Mouse (Mus musculus): ENCODE data around the gene Mepce. TPM values are rescaled to one million over a fixed set of nuclear protein-coding genes. Genes with fewer than 3 reads are reported as not detected.

Gene Mepce
- total and polyA plus RNA-seq, 3 experiments: 32.7 to 43.7 (median 37.3) TPM

GRCm38 (mm10) chr5:137739471-137739870 lies 48.0 kb downstream of the Mepce start:
- Histone ChIP-seq H3K79me2 (replicated peaks; ENCODE audit: control insufficient read depth, extremely low read depth, insufficient read depth, poor library complexity, severe bottlenecking) (no peaks in the 10 kb centered on the region), H3K27ac (ENCODE audit: insufficient read depth, low read depth) (no peak overlapping the region), H3K9ac (ENCODE audit: insufficient read depth, low read depth) (no peak overlapping the region), H3K36me3 (replicated peaks in 1 of 2; ENCODE audit: control insufficient read depth in 1 of 2, insufficient read depth in 1 of 2, low read length in 1 of 2) (peaks cover 0 to 6% of the 10 kb centered on the region in 2 experiments), H3K4me2 (ENCODE audit: insufficient read depth, low read depth, poor library complexity, severe bottlenecking) (no peak overlapping the region), H3K27me3 (replicated peaks) (peaks cover 9% of the 10 kb centered on the region), H3K4me3 (replicated peaks in 1 of 3; ENCODE audit: low read depth in 2 of 3, low read length in 2 of 3, poor library complexity in 1 of 3) (no peak overlapping the region), H3K4me1 (ENCODE audit: control insufficient read depth in 1 of 2, insufficient read depth in 2 of 2) (peaks cover 0 to 17% of the 10 kb centered on the region in 2 experiments; a peak in 2 of 4 replicates), H3K9me3 (replicated peaks; ENCODE audit: low read length) (no peaks in the 10 kb centered on the region)
- DNase-seq (ENCODE audit: extremely low read depth): no peak
- TF ChIP-seq BHLHE40 (IDR thresholded peaks at IDR 0.05; ENCODE audit: low read depth, low read length): no peak
- TF ChIP-seq CTCF (conservative IDR thresholded peaks at IDR 0.05 in 1 of 2, IDR thresholded peaks at IDR 0.05 in 1 of 2; ENCODE audit: low read depth in 2 of 2, low read length in 2 of 2): no peak
- TF ChIP-seq IRF4 (IDR thresholded peaks at IDR 0.05; ENCODE audit: low read depth, low read length): no peak
- no peak for TF ChIP-seq PAX5 (IDR thresholded peaks at IDR 0.05; ENCODE audit: low read length)
- TF ChIP-seq EP300 (IDR thresholded peaks at IDR 0.05; ENCODE audit: low read length): no peak
- TF ChIP-seq ZNF384 (IDR thresholded peaks at IDR 0.05; ENCODE audit: low read depth, low read length): no peak
- TF ChIP-seq MEF2A (IDR thresholded peaks at IDR 0.05; ENCODE audit: borderline replicate concordance, low read depth, low read length): no peak
- TF ChIP-seq ZC3H11A (IDR thresholded peaks at IDR 0.05; ENCODE audit: low read depth, low read length): no peak
- TF ChIP-seq UBTF (IDR thresholded peaks at IDR 0.05; ENCODE audit: low read depth, low read length): no peak
- TF ChIP-seq NRF1 (IDR thresholded peaks at IDR 0.05; ENCODE audit: low read depth, low read length): no peak
- TF ChIP-seq MYC (IDR thresholded peaks at IDR 0.05; ENCODE audit: low read depth, low read length): no peak
- TF ChIP-seq ELF1 (IDR thresholded peaks at IDR 0.05; ENCODE audit: low read depth, low read length): no peak
- no peak for TF ChIP-seq RAD21 (IDR thresholded peaks at IDR 0.05; ENCODE audit: low read depth, low read length)
- no peak for TF ChIP-seq ZMIZ1 (IDR thresholded peaks at IDR 0.05; ENCODE audit: low read depth, low read length)
- no peak for TF ChIP-seq CHD2 (IDR thresholded peaks at IDR 0.05; ENCODE audit: low read length)
- no peak for TF ChIP-seq NELFE (IDR thresholded peaks at IDR 0.05; ENCODE audit: low read depth, low read length)
- no peak for TF ChIP-seq ETS1 (conservative IDR thresholded peaks at IDR 0.05; ENCODE audit: low read depth, low read length)
- no peak for TF ChIP-seq ZKSCAN1 (IDR thresholded peaks at IDR 0.05; ENCODE audit: borderline replicate concordance, low read depth, low read length)
- in situ Hi-C loops (cut with MboI; ENCODE audit: low pct_ligation_motif_present, low pct_unique_long_range_greater_than_20kb, low sequenced_read_pairs): no loop called here
- dilution Hi-C loops (cut with MboI; ENCODE audit: extremely low pct_ligation_motif_present, extremely low pct_unique_long_range_greater_than_20kb, low sequenced_read_pairs): no loop called here

DNA sequence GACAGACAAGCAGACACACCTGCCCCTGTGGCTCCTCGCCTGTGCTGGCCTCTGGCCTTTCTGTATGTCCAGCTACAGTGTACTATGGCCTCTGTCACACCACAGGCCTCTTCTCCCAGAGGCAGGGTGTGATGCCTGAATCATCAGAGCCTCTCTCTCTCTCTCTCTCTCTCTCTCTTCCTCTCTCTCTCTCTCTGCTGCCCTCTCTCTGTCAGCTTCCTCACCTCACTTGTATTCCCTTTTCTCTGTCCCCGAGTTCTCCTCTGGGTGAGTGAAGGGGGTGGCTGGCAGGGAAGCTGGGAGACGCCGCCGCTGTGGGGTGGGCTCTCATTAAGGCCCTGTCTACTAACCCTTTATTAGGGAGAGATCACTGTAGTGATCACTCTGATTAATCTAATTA lies 48.9 kb downstream of the Mepce start:
- Histone ChIP-seq H3K27ac (ENCODE audit: insufficient read depth, low read depth) (no peak overlapping the region), H3K79me2 (replicated peaks; ENCODE audit: control insufficient read depth, extremely low read depth, insufficient read depth, poor library complexity, severe bottlenecking) (no peaks in the 10 kb centered on the region), H3K4me3 (replicated peaks in 1 of 3; ENCODE audit: low read depth in 2 of 3, low read length in 2 of 3, poor library complexity in 1 of 3) (no peak overlapping the region), H3K9ac (ENCODE audit: insufficient read depth, low read depth) (no peak overlapping the region), H3K4me2 (ENCODE audit: insufficient read depth, low read depth, poor library complexity, severe bottlenecking) (no peak overlapping the region), H3K36me3 (replicated peaks in 1 of 2; ENCODE audit: control insufficient read depth in 1 of 2, insufficient read depth in 1 of 2, low read length in 1 of 2) (peaks cover 0 to 6% of the 10 kb centered on the region in 2 experiments), H3K4me1 (ENCODE audit: control insufficient read depth in 1 of 2, insufficient read depth in 2 of 2) (peaks cover 0 to 17% of the 10 kb centered on the region in 2 experiments; a peak in 2 of 4 replicates), H3K9me3 (replicated peaks; ENCODE audit: low read length) (no peaks in the 10 kb centered on the region), H3K27me3 (replicated peaks) (peaks cover 5% of the 10 kb centered on the region)
- DNase-seq (ENCODE audit: extremely low read depth): no peak
- TF ChIP-seq E2F4 (IDR thresholded peaks at IDR 0.05; ENCODE audit: insufficient replicate concordance, low read depth, low read length) (no peak), KAT2A (IDR thresholded peaks at IDR 0.05; ENCODE audit: insufficient replicate concordance, low read length) (no peak), RAD21 (IDR thresholded peaks at IDR 0.05; ENCODE audit: low read depth, low read length) (peak; percentile 24), SMC3 (IDR thresholded peaks at IDR 0.05; ENCODE audit: low read depth, low read length) (peak; percentile 42), CTCF (conservative IDR thresholded peaks at IDR 0.05 in 1 of 2, IDR thresholded peaks at IDR 0.05 in 1 of 2; ENCODE audit: low read depth in 2 of 2, low read length in 2 of 2) (peak in 1 of 2 experiments; percentile 52; a peak in 2 of 4 replicates)
- dilution Hi-C loops (cut with MboI; ENCODE audit: extremely low pct_ligation_motif_present, extremely low pct_unique_long_range_greater_than_20kb, low sequenced_read_pairs) (no loop called here), in situ Hi-C loops (cut with MboI; ENCODE audit: low pct_ligation_motif_present, low pct_unique_long_range_greater_than_20kb, low sequenced_read_pairs) (no loop called here)

All from CH12.LX (cell line).